Mouse (Mus musculus): ENCODE data around the gene Enoph1. TPM values are rescaled to one million over a fixed set of nuclear protein-coding genes. Genes with fewer than 3 reads are reported as not detected.

The Enoph1 gene
- polyA plus RNA-seq, 1 experiment from 2014 or later = 55.5 TPM

Other genes starting within 250 kb of the Enoph1 start
- gene Vamp9, start 133.7 kb upstream of the Enoph1 start, polyA plus RNA-seq (2015; fragmentation: Nextera tagmentation; extraction: Ambion mirVana) = 0.76 and 1.2 TPM in 2 replicates
- gene Hnrnpd, start 61.0 kb upstream of the Enoph1 start, polyA plus RNA-seq (2015; fragmentation: Nextera tagmentation; extraction: Ambion mirVana) = 161 and 172 TPM in 2 replicates
- 2.5 and 3.8 TPM in 2 replicates for gene 4930524J08Rik, start 60.9 kb upstream of the Enoph1 start, polyA plus RNA-seq (2015; fragmentation: Nextera tagmentation; extraction: Ambion mirVana)
- 186 and 197 TPM in 2 replicates for gene Hnrnpdl, start 321 bp upstream of the Enoph1 start, polyA plus RNA-seq (2015; fragmentation: Nextera tagmentation; extraction: Ambion mirVana)
- gene Tmem150c, start 119.8 kb downstream of the Enoph1 start, polyA plus RNA-seq (2015; fragmentation: Nextera tagmentation; extraction: Ambion mirVana) = 31.2 and 36.4 TPM in 2 replicates